Mouse (Mus musculus) liver, postnatal 0 days (tissue): ENCODE measurements around the gene Usp20. TPM values are rescaled to one million over a fixed set of nuclear protein-coding genes. Genes with fewer than 3 reads are reported as not detected.

ENCODE experiments used
- ATAC-seq: fragments of 200-750 bp; cut with Nextera tagmentation; 2 replicates; pipeline ENCODE4 v1.8.0; 2017; ENCODE audit warnings: mild to moderate bottlenecking, moderate library complexity
- DNase-seq: peaks from one replicate; pipeline ENCODE4 v3.0.0-alpha.2; 2016
- H3K27ac ChIP-seq: fragments of 300-500 bp; sonication (generic); 2 replicates; pipeline ENCODE4 v1.5.1; 2014; ENCODE audit warnings: antibody characterized with exemption, moderate library complexity, mild to moderate bottlenecking, low read depth
- H3K27me3 ChIP-seq: fragments of 300-500 bp; sonication (generic); 2 replicates; pipeline ENCODE4 v1.6.1; 2014; ENCODE audit warnings: low read length, control low read depth, mixed read lengths; ENCODE audit not compliant: insufficient read depth
- H3K36me3 ChIP-seq: fragments of 300-500 bp; sonication (generic); replicated peaks from 2 replicates; pipeline ENCODE4 v1.6.1; 2014; ENCODE audit warnings: mild to moderate bottlenecking, control low read depth, low read length, moderate library complexity, mixed read lengths; ENCODE audit not compliant: insufficient read depth
- H3K4me1 ChIP-seq: fragments of 300-500 bp; sonication (generic); 2 replicates; pipeline ENCODE4 v1.6.1; 2014; ENCODE audit warnings: antibody characterized with exemption, mild to moderate bottlenecking, control low read depth; ENCODE audit not compliant: insufficient read depth
- H3K4me2 ChIP-seq: fragments of 300-500 bp; sonication (generic); 2 replicates; pipeline ENCODE4 v1.6.1; 2014; ENCODE audit warnings: low read depth, mild to moderate bottlenecking, low read length, moderate library complexity, mixed read lengths
- H3K4me3 ChIP-seq: fragments of 300-500 bp; sonication (generic); 2 replicates; pipeline ENCODE4 v1.5.1; 2014; ENCODE audit warnings: low read depth, low read length
- H3K9ac ChIP-seq: fragments of 300-500 bp; sonication (generic); replicated peaks from 2 replicates; pipeline ENCODE4 v1.6.1; 2014; ENCODE audit warnings: mild to moderate bottlenecking, moderate library complexity
- H3K9me3 ChIP-seq: fragments of 300-500 bp; sonication (generic); 2 replicates; pipeline ENCODE4 v1.6.1; 2016; ENCODE audit warnings: mild to moderate bottlenecking, control low read depth, low read length, mixed read lengths
- CTCF ChIP-seq: sonication (generic); IDR thresholded peaks from 2 replicates; pipeline ENCODE4 v1.5.1; 2016; ENCODE audit warnings: antibody characterized with exemption, low read depth
- EP300 ChIP-seq: IDR thresholded peaks from 2 replicates; pipeline ENCODE4 v1.6.1; 2016; ENCODE audit warnings: antibody characterized with exemption, low read depth, mild to moderate bottlenecking
- WGBS: fragments of 180-500 bp; shearing (Covaris S2); extraction: QIAGEN DNeasy Blood & Tissue Kit; methylation state at CpG from one replicate; pipeline ENCODE4 v1.1.7; 2014; ENCODE audit not compliant: insufficient replicate concordance; 5-methylcytosine and 5-hydroxymethylcytosine counted together
- polyA plus RNA-seq: library from polyadenylated mRNA; unstranded; fragments of >200 nt; fragmentation: Nextera tagmentation; extraction: Ambion mirVana; gene quantifications from 2 replicates; pipeline ENCODE4 v1.2.1, GENCODE M21; 2015

The Usp20 gene
- polyA plus RNA-seq, 1 experiment from 2014 or later: 3.5 TPM

- Histone ChIP-seq H3K4me2 (no peak overlapping the region), H3K9me3 (no peaks in the 10 kb centered on the region), H3K4me1 (peaks cover 39% of the 10 kb centered on the region), H3K27ac (peak overlapping the region; percentile 92; the same call in 1 of the 2 replicates), H3K36me3 (peaks cover 74% of the 10 kb centered on the region), H3K9ac (no peak overlapping the region), H3K27me3 (no peaks in the 10 kb centered on the region), H3K4me3 (no peak overlapping the region)
- peak; percentile 3; the same call in 1 of the 2 replicates for ATAC-seq
- peak; percentile 13 for DNase-seq
- 76% methylated on average over 4 of the region's 4 CpGs for WGBS
- TF ChIP-seq EP300 (no peak), CTCF (no peak)
These were observed 24.6 kb upstream of the Usp20 start for GRCm38 (mm10) chr2:30957511-30957910.

- no peak overlapping the region for H3K4me2 ChIP-seq
- no peaks in the 10 kb centered on the region for H3K9me3 ChIP-seq
- TF ChIP-seq CTCF (no peak), EP300 (peak; percentile 85)
- H3K9ac ChIP-seq: 0 out of 2 replicates have a peak overlapping the region, but pooled peaks have one; percentile 11
- peak overlapping the region; percentile 92 for H3K27ac ChIP-seq
- ATAC-seq: peak; percentile 89
- H3K36me3 ChIP-seq: peaks cover 85% of the 10 kb centered on the region
- H3K4me1 ChIP-seq: peaks cover 35% of the 10 kb centered on the region
- WGBS: 64% methylated on average over 14 of the region's 14 CpGs
- DNase-seq: peak; percentile 78
- no peaks in the 10 kb centered on the region for H3K27me3 ChIP-seq
- no peak overlapping the region for H3K4me3 ChIP-seq
These were observed 23.4 kb upstream of the Usp20 start for GRCm38 (mm10) chr2:30958726-30959125.

DNA sequence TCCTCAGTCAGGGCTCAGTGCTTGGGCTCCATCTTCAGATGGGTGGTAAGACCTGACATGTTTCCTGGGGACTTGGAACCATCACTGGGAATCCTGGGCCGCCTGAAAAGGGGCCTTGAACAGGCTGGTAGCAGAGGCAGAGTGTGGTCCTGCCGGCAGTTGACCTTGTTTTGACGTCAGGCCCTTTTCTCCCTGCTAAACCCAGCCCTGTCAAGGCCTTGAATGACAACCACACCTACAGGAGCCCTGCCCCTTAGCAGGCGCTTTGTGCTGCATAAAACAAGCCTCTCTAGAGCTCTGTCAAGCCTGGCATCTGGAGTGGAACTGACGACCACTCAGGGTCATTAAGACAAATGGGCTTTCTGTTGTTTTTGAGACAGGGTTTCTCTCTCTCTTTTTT lies 22.2 kb upstream of the Usp20 start:
- peak overlapping the region; percentile 51 for H3K9ac ChIP-seq
- peaks cover 31% of the 10 kb centered on the region for H3K4me1 ChIP-seq
- no peak for TF ChIP-seq EP300
- TF ChIP-seq CTCF: no peak
- peak overlapping the region; percentile 92 for H3K27ac ChIP-seq
- DNase-seq (peak; percentile 13), ATAC-seq (no peak)
- H3K4me3 ChIP-seq: no peak overlapping the region
- peaks cover 96% of the 10 kb centered on the region for H3K36me3 ChIP-seq
- H3K4me2 ChIP-seq: no peak overlapping the region
- H3K9me3 ChIP-seq: no peaks in the 10 kb centered on the region
- whole genome bisulfite sequencing: 68% methylated on average over 5 of the region's 5 CpGs
- H3K27me3 ChIP-seq: no peaks in the 10 kb centered on the region

GRCm38 (mm10) chr2:30962570-30963254 lies 19.4 kb upstream of the Usp20 start:
- ATAC-seq: peak; percentile 24
- H3K4me3 ChIP-seq: no peak overlapping the region
- TF ChIP-seq EP300 (peak; percentile 35; the same call in 1 of the 2 replicates), CTCF (no peak)
- H3K4me2 ChIP-seq: no peak overlapping the region
- WGBS: 77% methylated on average over 11 of the region's 11 CpGs
- DNase-seq: peak; percentile 37
- H3K9me3 ChIP-seq: no peaks in the 10 kb centered on the region
- H3K27me3 ChIP-seq: no peaks in the 10 kb centered on the region
- peaks cover 73% of the 10 kb centered on the region for H3K36me3 ChIP-seq
- peak overlapping the region; percentile 79 for H3K27ac ChIP-seq
- H3K9ac ChIP-seq: no peak overlapping the region
- H3K4me1 ChIP-seq: peaks cover 27% of the 10 kb centered on the region

DNA sequence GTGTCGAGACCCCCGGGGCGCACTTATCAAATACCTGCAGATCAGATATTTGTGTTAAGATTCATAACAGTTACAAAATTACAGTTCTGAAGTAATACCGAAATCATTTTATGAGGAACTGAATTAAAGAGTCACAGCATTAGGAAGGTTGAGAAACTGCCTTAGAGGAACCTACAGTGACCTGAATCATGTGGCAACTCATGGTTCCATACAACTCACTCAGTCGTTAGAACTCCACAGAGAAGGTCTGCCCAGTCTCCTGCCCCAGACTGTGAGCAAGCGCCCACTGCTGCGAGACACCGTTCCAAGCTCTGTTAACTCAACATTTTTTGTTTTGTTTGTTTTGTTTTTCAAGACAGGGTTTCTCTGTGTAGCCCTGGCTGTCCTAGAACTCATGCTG lies 16.5 kb upstream of the Usp20 start:
- WGBS: 72% methylated on average over 8 of the region's 8 CpGs
- peaks cover 46% of the 10 kb centered on the region for H3K36me3 ChIP-seq

DNA sequence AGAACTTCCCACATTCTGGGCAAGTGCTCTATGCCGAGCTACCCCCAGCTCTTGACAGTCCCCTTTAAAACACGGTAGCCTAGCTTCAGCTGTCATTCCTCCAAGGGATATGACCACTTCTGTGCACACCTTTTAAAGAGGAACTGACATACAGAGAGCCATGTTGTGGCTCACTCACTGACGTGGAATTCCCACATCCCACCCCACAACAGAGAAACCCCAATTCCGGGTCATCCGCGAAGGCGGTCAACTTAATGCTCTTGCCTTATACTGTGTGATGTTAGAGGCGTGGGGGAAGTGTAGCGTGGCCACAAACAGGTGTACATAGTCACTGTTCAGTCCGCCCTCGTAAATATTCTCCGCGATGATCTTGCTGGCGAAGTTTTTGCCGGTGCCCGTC lies 15.3 kb upstream of the Usp20 start:
- Histone ChIP-seq H3K36me3 (peaks cover 35% of the 10 kb centered on the region), H3K27me3 (no peaks in the 10 kb centered on the region), H3K9me3 (no peaks in the 10 kb centered on the region), H3K4me2 (peak overlapping the region; percentile 81), H3K4me3 (peak overlapping the region; percentile 99), H3K4me1 (peaks cover 24% of the 10 kb centered on the region), H3K27ac (peak overlapping the region; percentile 98), H3K9ac (peak overlapping the region; percentile 99)
- peak; percentile 20 for ATAC-seq
- no peak for TF ChIP-seq CTCF
- no peak for TF ChIP-seq EP300
- WGBS: 5% methylated on average over 16 of the region's 16 CpGs
- DNase-seq: no peak

More for the DNA sequence above, 16.5 kb upstream of the Usp20 start:
- no peak overlapping the region for H3K9ac ChIP-seq
- ATAC-seq: no peak
- no peak for TF ChIP-seq CTCF
- TF ChIP-seq EP300: no peak
- no peak overlapping the region for H3K4me3 ChIP-seq
- peak overlapping the region; percentile 81 for H3K4me2 ChIP-seq
- H3K27me3 ChIP-seq: no peaks in the 10 kb centered on the region
- peaks cover 24% of the 10 kb centered on the region for H3K4me1 ChIP-seq
- H3K9me3 ChIP-seq: no peaks in the 10 kb centered on the region
- no peak for DNase-seq
- H3K27ac ChIP-seq: peak overlapping the region; percentile 98
